Mouse (Mus musculus) stomach, embryonic 16.5 days (tissue): ENCODE results near the gene Zfp212. TPM values are rescaled to one million over a fixed set of nuclear protein-coding genes. Genes with fewer than 3 reads are reported as not detected.

Experiments used
- ATAC-seq: fragments of 200-750 bp; cut with Nextera tagmentation; 2 replicates; pipeline ENCODE4 v1.8.0; 2017; ENCODE audit warnings: moderate number of reproducible peaks, moderate TSS enrichment; ENCODE audit not compliant: insufficient read depth, low FRiP score
- H3K27ac ChIP-seq: fragments of 300-500 bp; sonication (generic); 2 replicates; pipeline ENCODE4 v1.5.1; 2014; ENCODE audit warnings: low read length
- H3K27me3 ChIP-seq: fragments of 300-500 bp; sonication (generic); 2 replicates; pipeline ENCODE4 v1.6.1; 2014; ENCODE audit warnings: low read length, control low read depth, mixed read lengths; ENCODE audit not compliant: control insufficient read depth, insufficient read depth
- H3K36me3 ChIP-seq: fragments of 300-500 bp; sonication (generic); 2 replicates; pipeline ENCODE4 v1.6.1; 2014; ENCODE audit warnings: low read length; ENCODE audit not compliant: control insufficient read depth, insufficient read depth
- H3K4me1 ChIP-seq: fragments of 300-500 bp; sonication (generic); 2 replicates; pipeline ENCODE4 v1.6.1; 2014; ENCODE audit warnings: low read length, control low read depth, mixed read lengths; ENCODE audit not compliant: control insufficient read depth, insufficient read depth
- H3K4me2 ChIP-seq: fragments of 300-500 bp; sonication (generic); 2 replicates; pipeline ENCODE4 v1.6.1; 2014; ENCODE audit warnings: low read depth, low read length, mixed read lengths
- H3K4me3 ChIP-seq: fragments of 300-500 bp; sonication (generic); replicated peaks from 2 replicates; pipeline ENCODE4 v1.5.1; 2014; ENCODE audit warnings: mild to moderate bottlenecking, low read length
- H3K9ac ChIP-seq: fragments of 300-500 bp; sonication (generic); 2 replicates; pipeline ENCODE4 v1.6.1; 2014; ENCODE audit warnings: low read length
- H3K9me3 ChIP-seq: fragments of 300-500 bp; sonication (generic); replicated peaks from 2 replicates; pipeline ENCODE4 v1.6.1; 2016; ENCODE audit warnings: low read length, control low read depth; ENCODE audit not compliant: control insufficient read depth
- WGBS: fragments of 180-500 bp; shearing (Covaris S2); extraction: QIAGEN DNeasy Blood & Tissue Kit; methylation state at CpG from one replicate; pipeline ENCODE4 v1.1.7; 2014; 5-methylcytosine and 5-hydroxymethylcytosine counted together
- polyA plus RNA-seq: library from polyadenylated mRNA; unstranded; fragments of >200 nt; fragmentation: Nextera tagmentation; extraction: Ambion mirVana; gene quantifications from 2 replicates; pipeline ENCODE4 v1.2.1, GENCODE M21; 2015

Zfp212 gene
- polyA plus RNA-seq, 1 experiment from 2014 or later: 13.7 TPM

- Histone ChIP-seq H3K9ac (no peak overlapping the region), H3K36me3 (no peaks in the 10 kb centered on the region), H3K27ac (no peak overlapping the region), H3K4me2 (no peak overlapping the region), H3K4me1 (peaks cover 9% of the 10 kb centered on the region), H3K4me3 (no peak overlapping the region), H3K9me3 (no peaks in the 10 kb centered on the region), H3K27me3 (no peaks in the 10 kb centered on the region)
- WGBS: 70% methylated on average over 5 of the region's 5 CpGs
- no peak for ATAC-seq
Measured at GRCm38 (mm10) chr6:47917051-47917450, 3.2 kb upstream of the Zfp212 start.

GRCm38 (mm10) chr6:47918768-47919274 lies 1.5 kb upstream of the Zfp212 start:
- no peaks in the 10 kb centered on the region for H3K36me3 ChIP-seq
- no peak overlapping the region for H3K9ac ChIP-seq
- no peak overlapping the region for H3K4me3 ChIP-seq
- no peaks in the 10 kb centered on the region for H3K9me3 ChIP-seq
- H3K4me1 ChIP-seq: peaks cover 12% of the 10 kb centered on the region
- no peak overlapping the region for H3K27ac ChIP-seq
- H3K4me2 ChIP-seq: no peak overlapping the region
- WGBS: 73% methylated on average over 3 of the region's 3 CpGs
- no peak for ATAC-seq
- H3K27me3 ChIP-seq: no peaks in the 10 kb centered on the region

- Histone ChIP-seq H3K4me3 (peak overlapping the region; percentile 86), H3K36me3 (no peaks in the 10 kb centered on the region), H3K9ac (peak overlapping the region; percentile 91), H3K27me3 (no peaks in the 10 kb centered on the region), H3K4me2 (peak overlapping the region; percentile 56), H3K4me1 (peaks cover 12% of the 10 kb centered on the region), H3K27ac (peak overlapping the region; percentile 98), H3K9me3 (no peaks in the 10 kb centered on the region)
- 29% methylated on average over 11 of the region's 11 CpGs for WGBS
- peak; percentile 45 for ATAC-seq
Measured at GRCm38 (mm10) chr6:47919646-47920446, 430 bp upstream of the Zfp212 start.

GRCm38 (mm10) chr6:47942461-47942860 lies 22.2 kb downstream of the Zfp212 start:
- Histone ChIP-seq H3K9ac (peak overlapping the region; percentile 85), H3K36me3 (0 out of 2 replicates have a peak, but pooled peaks cover 3% of the 10 kb centered on the region), H3K4me1 (peaks cover 9% of the 10 kb centered on the region), H3K9me3 (no peaks in the 10 kb centered on the region), H3K4me3 (peak overlapping the region; percentile 53), H3K27me3 (no peaks in the 10 kb centered on the region), H3K4me2 (peak overlapping the region; percentile 89), H3K27ac (no peak overlapping the region)
- ATAC-seq: no peak
- WGBS: 48% methylated on average over 12 of the region's 12 CpGs

GRCm38 (mm10) chr6:47943021-47943691 lies 22.9 kb downstream of the Zfp212 start:
- WGBS: 11% methylated on average over 64 of the region's 64 CpGs
- peak overlapping the region; percentile 49; the same call in 1 of the 2 replicates for H3K27ac ChIP-seq
- no peaks in the 10 kb centered on the region for H3K9me3 ChIP-seq
- H3K4me2 ChIP-seq: peak overlapping the region; percentile 89
- H3K4me3 ChIP-seq: peak overlapping the region; percentile 53
- H3K9ac ChIP-seq: peak overlapping the region; percentile 85
- H3K27me3 ChIP-seq: no peaks in the 10 kb centered on the region
- H3K36me3 ChIP-seq: 0 out of 2 replicates have a peak, but pooled peaks cover 3% of the 10 kb centered on the region
- ATAC-seq: peak; percentile 87
- H3K4me1 ChIP-seq: peaks cover 9% of the 10 kb centered on the region

- H3K4me1 ChIP-seq: peaks cover 9% of the 10 kb centered on the region
- no peaks in the 10 kb centered on the region for H3K9me3 ChIP-seq
- H3K4me2 ChIP-seq: peak overlapping the region; percentile 89
- no peak for ATAC-seq
- no peak overlapping the region for H3K27ac ChIP-seq
- WGBS: 62% methylated on average over 3 of the region's 3 CpGs
- peak overlapping the region; percentile 53 for H3K4me3 ChIP-seq
- 0 out of 2 replicates have a peak, but pooled peaks cover 3% of the 10 kb centered on the region for H3K36me3 ChIP-seq
- H3K27me3 ChIP-seq: no peaks in the 10 kb centered on the region
- H3K9ac ChIP-seq: peak overlapping the region; percentile 85
Measured at GRCm38 (mm10) chr6:47943721-47944120, 23.4 kb downstream of the Zfp212 start.

GRCm38 (mm10) chr6:47947388-47947787 lies 27.1 kb downstream of the Zfp212 start:
- no peak overlapping the region for H3K9ac ChIP-seq
- H3K36me3 ChIP-seq: 0 out of 2 replicates have a peak, but pooled peaks cover 3% of the 10 kb centered on the region
- no peaks in the 10 kb centered on the region for H3K9me3 ChIP-seq
- no peaks in the 10 kb centered on the region for H3K27me3 ChIP-seq
- H3K4me3 ChIP-seq: no peak overlapping the region
- H3K27ac ChIP-seq: no peak overlapping the region
- peaks cover 7% of the 10 kb centered on the region for H3K4me1 ChIP-seq
- WGBS: 82% methylated on average over 4 of the region's 4 CpGs
- H3K4me2 ChIP-seq: no peak overlapping the region
- ATAC-seq: no peak

GRCm38 (mm10) chr6:47953191-47953726 lies 33.0 kb downstream of the Zfp212 start, which contains the start of gene Zfp956:
Zfp956 (plus strand) TSS chr6:47953390.
- Histone ChIP-seq H3K9ac (peak within 1 kb of the TSS; percentile 80), H3K36me3 (no peaks in the 10 kb centered on the region), H3K4me1 (peaks cover 8% of the 10 kb centered on the region; the same call in 1 of the 2 replicates), H3K27me3 (no peaks in the 10 kb centered on the region), H3K4me2 (peak within 1 kb of the TSS; percentile 88), H3K9me3 (no peaks in the 10 kb centered on the region), H3K4me3 (peak within 1 kb of the TSS; percentile 65), H3K27ac (peak within 1 kb of the TSS; percentile 36; the same call in 1 of the 2 replicates)
- peak; percentile 99 for ATAC-seq
- under 1% methylated on average over 31 of the region's 31 CpGs for WGBS
